9 mouse cellular contexts compared by ENCODE assay signal in genomic region chr1:91054815-91055214, GRCm38 (mm10). TPM values are rescaled to one million over a fixed set of nuclear protein-coding genes. Genes with fewer than 3 reads are reported as not detected.
DNase-seq lines count a peak whose midpoint lies in the region; ATAC-seq lines count a peak whose summit lies in the region.
"Had no signal": no experiment of that assay in that cellular context is flagged by ENCODE, and none has a peak within 500 bp of the region (broad histone marks: within the 10 kb centered on the region; RNA-seq: fewer than 3 reads in every experiment).

No protein-coding gene starts in this region.

- peak overlapping the region; percentile 25; the same call in 1 of the 2 replicates for H3K9ac ChIP-seq in embryonic facial prominence, embryonic 14.5 days (ENCODE audit: low read depth, low read length)
- H3K9ac ChIP-seq in liver, embryonic 12.5 days: 0 out of 2 replicates have a peak overlapping the region, but pooled peaks have one; percentile 22
- peak overlapping the region; percentile 2; the same call in 1 of the 2 replicates for H3K9ac ChIP-seq in stomach, embryonic 15.5 days
- no peak overlapping the region for H3K9ac ChIP-seq in midbrain, embryonic 13.5 days (replicated peaks)
- H3K9ac ChIP-seq: forebrain, embryonic 13.5 days had no signal

- 82% methylated on average over 3 of the region's 3 CpGs for WGBS in embryonic facial prominence, embryonic 14.5 days
- 37% methylated on average over 3 of the region's 3 CpGs for WGBS in liver, embryonic 12.5 days (ENCODE audit: insufficient replicate concordance)
- WGBS in stomach, embryonic 15.5 days: 59% methylated on average over 3 of the region's 3 CpGs
- 72% methylated on average over 3 of the region's 3 CpGs for WGBS in midbrain, embryonic 13.5 days

- no peaks in the 10 kb centered on the region for H3K9me3 ChIP-seq in megakaryocyte, embryonic 14.5 days
- no peaks in the 10 kb centered on the region for H3K9me3 ChIP-seq in embryonic facial prominence, embryonic 14.5 days (ENCODE audit: control insufficient read depth, low read length)
- no peaks in the 10 kb centered on the region for H3K9me3 ChIP-seq in liver, embryonic 12.5 days (replicated peaks)
- H3K9me3 ChIP-seq in stomach, embryonic 15.5 days: no peaks in the 10 kb centered on the region
- no peaks in the 10 kb centered on the region for H3K9me3 ChIP-seq in midbrain, embryonic 13.5 days
- H3K9me3 ChIP-seq: forebrain, embryonic 13.5 days had no signal

- peaks cover 88% of the 10 kb centered on the region for H3K4me1 ChIP-seq in megakaryocyte, embryonic 14.5 days
- H3K4me1 ChIP-seq in embryonic facial prominence, embryonic 14.5 days (ENCODE audit: control insufficient read depth, insufficient read depth, low read length): peaks cover 20% of the 10 kb centered on the region
- H3K4me1 ChIP-seq in liver, embryonic 12.5 days: peaks cover 82% of the 10 kb centered on the region
- H3K4me1 ChIP-seq in stomach, embryonic 15.5 days: peaks cover 49% of the 10 kb centered on the region
- H3K4me1 ChIP-seq in midbrain, embryonic 13.5 days (replicated peaks): peaks cover 17% of the 10 kb centered on the region

- no peak for ATAC-seq in megakaryocyte, adult 5-6 weeks (ENCODE audit: poor library complexity, severe bottlenecking)
- ATAC-seq in embryonic facial prominence, embryonic 14.5 days (ENCODE audit: low read depth): no peak
- ATAC-seq in liver, embryonic 12.5 days: no peak
- no peak for ATAC-seq in stomach, embryonic 15.5 days (ENCODE audit: insufficient read depth, low FRiP score, low read depth)
- no peak for ATAC-seq in midbrain, embryonic 13.5 days
- ATAC-seq: forebrain, embryonic 13.5 days had no signal

- peak overlapping the region; percentile 98 for H3K4me2 ChIP-seq in embryonic facial prominence, embryonic 14.5 days (ENCODE audit: low read depth, low read length)
- H3K4me2 ChIP-seq in liver, embryonic 12.5 days: peak overlapping the region; percentile 78
- H3K4me2 ChIP-seq in stomach, embryonic 15.5 days: peak overlapping the region; percentile 81
- H3K4me2 ChIP-seq in midbrain, embryonic 13.5 days (replicated peaks): no peak overlapping the region

- H3K27me3 ChIP-seq in megakaryocyte, embryonic 14.5 days (replicated peaks): no peaks in the 10 kb centered on the region
- H3K27me3 ChIP-seq in embryonic facial prominence, embryonic 14.5 days (replicated peaks; ENCODE audit: control insufficient read depth, insufficient read depth, low read length): no peaks in the 10 kb centered on the region
- peaks cover 8% of the 10 kb centered on the region; the same call in 1 of the 2 replicates for H3K27me3 ChIP-seq in liver, embryonic 12.5 days (replicated peaks)
- no peaks in the 10 kb centered on the region for H3K27me3 ChIP-seq in stomach, embryonic 15.5 days (replicated peaks)
- H3K27me3 ChIP-seq in midbrain, embryonic 13.5 days: peaks cover 34% of the 10 kb centered on the region

- DNase-seq in embryonic facial prominence, embryonic 14.5 days (ENCODE audit: low spot score): no peak
- DNase-seq in right cerebral cortex, adult 18-20 months: no peak
- DNase-seq: adrenal gland, postnatal 14 days had no signal

- H3K4me3 ChIP-seq in megakaryocyte, embryonic 14.5 days (replicated peaks): peak overlapping the region; percentile 95
- H3K4me3 ChIP-seq in embryonic facial prominence, embryonic 14.5 days (ENCODE audit: low read depth, low read length): peak overlapping the region; percentile 57; the same call in 1 of the 2 replicates
- peak overlapping the region; percentile 61 for H3K4me3 ChIP-seq in liver, embryonic 12.5 days
- peak overlapping the region; percentile 61 for H3K4me3 ChIP-seq in stomach, embryonic 15.5 days (replicated peaks)
- H3K4me3 ChIP-seq in midbrain, embryonic 13.5 days (replicated peaks): no peak overlapping the region
- H3K4me3 ChIP-seq: forebrain, embryonic 13.5 days had no signal

- H3K36me3 ChIP-seq in megakaryocyte, embryonic 14.5 days (replicated peaks; ENCODE audit: low read length): peaks cover 8% of the 10 kb centered on the region
- H3K36me3 ChIP-seq in embryonic facial prominence, embryonic 14.5 days (ENCODE audit: control insufficient read depth, insufficient read depth, low read length): no peaks in the 10 kb centered on the region
- H3K36me3 ChIP-seq in liver, embryonic 12.5 days: no peaks in the 10 kb centered on the region
- H3K36me3 ChIP-seq in stomach, embryonic 15.5 days: no peaks in the 10 kb centered on the region
- H3K36me3 ChIP-seq in midbrain, embryonic 13.5 days: no peaks in the 10 kb centered on the region

- 0 out of 2 replicates have a peak overlapping the region, but pooled peaks have one; percentile 10 for H3K27ac ChIP-seq in embryonic facial prominence, embryonic 14.5 days (replicated peaks; ENCODE audit: low read depth, low read length)
- 0 out of 2 replicates have a peak overlapping the region, but pooled peaks have one; percentile 15 for H3K27ac ChIP-seq in liver, embryonic 12.5 days
- H3K27ac ChIP-seq in stomach, embryonic 15.5 days: peak overlapping the region; percentile 70
- H3K27ac ChIP-seq in midbrain, embryonic 13.5 days: no peak overlapping the region
- H3K27ac ChIP-seq: forebrain, embryonic 13.5 days had no signal

RNA-seq across cellular contexts. Expression of gene Lrrfip1, which starts 56.3 kb away (rescaled TPM):
- 1.9 and 12.2 TPM in 2 replicates for polyA plus RNA-seq in megakaryocyte, embryonic 14.5 days (2012; ENCODE audit: insufficient read depth, low replicate concordance)
- 123 and 128 TPM in 2 replicates for total RNA-seq in megakaryocyte, adult 5-6 weeks (2015)
- 228 and 254 TPM in 2 replicates for total RNA-seq in megakaryocyte, adult 5-6 weeks (2017)
- 51.6 and 58.6 TPM in 2 replicates for polyA plus RNA-seq in embryonic facial prominence, embryonic 14.5 days (2014; fragmentation: Nextera tagmentation; extraction: Ambion mirVana)
- 17.4 and 18.1 TPM in 2 replicates for polyA plus RNA-seq in liver, embryonic 12.5 days (2016; fragmentation: Nextera tagmentation; extraction: Ambion mirVana)
- 64.9 and 65.4 TPM in 2 replicates for polyA plus RNA-seq in stomach, embryonic 15.5 days (2015; fragmentation: Nextera tagmentation; extraction: Ambion mirVana)
- 23.0 and 23.6 TPM in 2 replicates for polyA plus RNA-seq in midbrain, embryonic 13.5 days (2015; fragmentation: Nextera tagmentation; extraction: Ambion mirVana)
